Mouse (Mus musculus) T-helper 17 cell (primary cell): ENCODE results near the gene Myl4.

Source experiments
- in situ Hi-C, 2 experiments: fragments of 300-600 bp; cut with MboI, MseI; formaldehyde crosslinking; loops; 1 replicate in 1 of 2; 2 replicates in 1 of 2; pipeline ENCODE4 v1.15.1; 2025; ENCODE audit warnings: high pct_unique_total_duplicates in 2 of 2

Gene Myl4

DNA sequence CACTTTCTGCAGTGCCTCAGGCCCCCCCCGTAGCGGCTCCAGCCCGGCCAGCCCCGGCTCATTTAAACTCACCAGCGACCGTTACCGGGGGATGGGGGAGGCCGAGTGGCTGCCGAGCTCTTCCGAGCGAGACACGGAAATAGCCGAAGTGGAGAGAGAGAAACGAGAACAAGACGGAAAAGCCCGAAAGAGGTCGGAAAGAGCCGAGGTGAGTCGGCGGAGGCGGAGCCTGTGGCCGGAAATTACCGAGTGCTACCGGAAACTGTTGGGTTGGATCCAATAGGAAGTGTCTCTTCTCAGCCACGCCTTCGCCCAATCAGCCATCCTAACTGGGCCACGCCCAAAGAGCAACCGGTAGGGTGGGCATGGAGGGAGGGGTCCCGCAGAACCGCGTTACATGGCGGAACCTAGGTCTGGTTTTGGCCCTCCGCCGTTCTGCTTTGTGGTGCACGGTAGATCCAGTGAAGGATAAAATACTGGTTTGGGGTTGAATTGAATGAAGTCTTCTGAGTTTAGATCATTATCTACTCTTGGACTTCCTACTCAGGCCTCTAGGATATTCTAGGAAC lies at the start of gene Myl4, which contains the start of gene Cdc27:
TSS of gene Myl4 (plus strand) at position 258 of the 569 bp plus-strand sequence.
TSS of gene Cdc27 (minus strand) at position 215 of the 569 bp plus-strand sequence.
- in situ Hi-C loops = no loop called here

DNA sequence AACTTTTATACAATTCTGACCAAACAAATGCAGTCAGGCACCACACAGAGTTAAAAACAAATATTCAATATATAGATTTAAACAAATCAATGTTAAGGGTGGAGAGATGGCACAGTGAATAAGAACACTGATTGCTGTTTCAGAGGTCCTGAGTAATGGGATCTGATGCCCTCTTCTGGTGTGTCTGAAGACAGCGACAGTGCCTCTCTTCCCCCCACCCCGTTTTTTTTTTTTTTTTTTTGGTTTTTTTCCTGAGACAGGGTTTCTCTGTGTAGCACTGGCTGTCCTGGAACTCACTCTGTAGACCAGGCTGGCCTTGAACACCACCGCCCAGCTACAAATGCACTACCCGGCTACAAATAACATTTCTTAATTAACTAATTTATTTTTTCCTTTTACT lies 42.0 kb upstream of the Myl4 start:
- in situ Hi-C loops = loop anchor here in 1 of 2 experiments (25.0 kb wide), 1 partner anchor 1729 kb away; no protein-coding TSS in a partner anchor

DNA sequence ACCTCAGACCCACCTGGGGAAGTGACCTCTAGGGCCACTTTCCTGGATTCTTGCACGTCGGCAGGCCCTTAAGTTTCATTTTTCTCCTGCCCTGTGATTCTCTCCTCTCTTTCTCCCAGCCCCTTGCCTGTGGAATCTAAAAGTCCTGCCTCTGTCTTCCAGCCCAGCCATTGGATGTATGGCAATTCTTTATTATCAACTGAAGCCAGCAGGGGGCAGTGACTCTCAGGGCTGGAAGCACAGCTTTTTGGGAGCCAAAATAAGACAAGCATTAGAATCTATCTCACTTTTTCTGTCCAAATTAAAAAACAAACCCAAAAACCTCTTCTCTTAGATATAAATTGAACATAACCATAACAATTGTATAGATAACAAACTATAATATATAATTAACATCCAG lies 39.9 kb upstream of the Myl4 start:
- in situ Hi-C loops = loop anchor here in 1 of 2 experiments (25.0 kb wide), 1 partner anchor 1727 kb away; no protein-coding TSS in a partner anchor

DNA sequence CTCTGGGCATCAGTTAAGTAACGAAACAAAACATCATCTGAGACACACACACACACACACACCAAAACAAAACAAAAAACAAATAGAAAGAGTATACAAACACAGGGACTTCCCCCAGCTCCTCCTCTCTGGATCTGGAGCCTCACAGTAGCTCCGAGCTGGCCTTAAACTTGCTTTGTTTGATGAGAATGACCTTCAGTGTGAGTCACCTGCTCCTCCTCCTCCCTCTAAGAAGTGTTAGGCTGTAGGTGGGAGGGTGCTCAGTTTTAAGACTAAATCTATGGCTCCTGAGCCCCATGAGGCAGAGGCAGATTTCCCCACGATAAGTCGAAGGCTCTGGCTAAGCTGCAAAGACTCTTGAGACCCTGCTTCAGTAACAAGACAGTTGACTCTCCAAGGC lies 38.0 kb upstream of the Myl4 start:
- in situ Hi-C loops = loop anchor here in 1 of 2 experiments (25.0 kb wide), 1 partner anchor 1725 kb away; no protein-coding TSS in a partner anchor

DNA sequence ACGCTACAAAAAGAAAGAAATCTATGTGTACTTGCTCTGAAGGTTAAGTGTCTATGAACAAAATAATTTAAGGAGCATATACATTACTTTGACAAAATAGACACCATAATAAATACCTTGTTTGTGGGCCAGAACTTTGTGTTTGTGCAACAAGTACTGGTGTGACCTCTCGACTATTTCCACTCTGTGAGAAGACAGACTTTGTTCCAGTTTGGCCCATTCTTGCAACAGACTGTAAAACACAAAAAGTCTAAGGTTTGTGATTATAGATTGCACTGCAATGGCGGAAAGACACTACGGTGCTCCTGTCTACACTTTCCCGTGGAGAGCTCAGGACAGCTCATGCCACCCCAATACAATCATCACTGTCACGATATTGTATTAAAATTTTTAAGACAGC lies 24.5 kb upstream of the Myl4 start:
- in situ Hi-C loops = loop anchor here in 1 of 2 experiments (25.0 kb wide), 1 partner anchor 1736 kb away; the partner anchor contains the start of genes Ftsj3, Psmc5 and Smarcd2

DNA sequence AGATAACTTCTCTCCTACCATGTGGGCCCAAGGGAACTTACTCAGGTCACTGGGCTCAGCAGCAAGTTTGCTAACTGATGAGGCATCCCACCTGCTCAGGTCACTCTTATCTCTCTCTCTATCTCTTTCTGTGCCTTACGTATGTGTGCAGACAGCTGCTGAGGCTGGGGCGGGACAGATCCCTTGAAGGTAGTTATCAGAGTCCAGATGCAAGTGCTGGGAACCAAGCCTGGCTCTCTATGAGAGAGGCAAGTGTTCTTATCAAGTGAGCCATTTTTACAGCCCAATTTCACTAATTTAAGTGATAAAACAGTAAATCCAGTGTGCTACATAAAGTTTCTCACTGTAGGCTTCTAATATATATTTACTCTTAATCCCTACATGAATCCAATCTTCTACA lies 13.6 kb upstream of the Myl4 start:
- in situ Hi-C loops = loop anchor here in 1 of 2 experiments (25.0 kb wide), 1 partner anchor 1725 kb away; the partner anchor contains the start of genes Ftsj3, Psmc5 and Smarcd2

DNA sequence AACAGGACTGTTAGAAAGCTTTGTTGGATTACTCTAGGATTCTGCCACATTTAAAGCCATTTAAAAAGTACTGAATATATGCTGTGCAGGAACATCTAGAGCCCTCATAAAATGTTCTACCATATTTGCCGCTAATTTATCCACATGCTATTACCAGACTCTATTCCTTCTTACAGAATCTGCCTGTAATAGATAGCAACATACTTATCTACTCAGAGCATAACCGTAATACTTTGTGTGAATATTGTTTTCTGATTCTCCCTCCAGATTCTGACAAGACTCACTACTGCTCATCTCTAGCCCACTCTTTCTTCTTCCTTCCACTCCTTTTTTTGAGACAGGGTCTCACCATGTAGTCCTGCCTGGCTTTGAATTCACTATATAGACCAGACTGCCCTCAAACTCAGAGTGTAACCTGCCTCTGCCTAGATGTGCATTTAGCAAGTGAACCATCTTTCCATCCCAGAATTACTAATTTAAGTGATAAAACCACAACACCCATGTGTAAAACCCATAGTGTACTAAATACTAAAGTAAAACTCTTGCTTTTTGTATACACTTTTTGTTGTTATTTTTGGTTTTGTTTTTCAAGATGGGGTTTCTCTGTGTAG lies 12.4 kb upstream of the Myl4 start:
- in situ Hi-C loops = loop anchor here in 1 of 2 experiments (25.0 kb wide), 1 partner anchor 1724 kb away; the partner anchor contains the start of genes Ftsj3, Psmc5 and Smarcd2

DNA sequence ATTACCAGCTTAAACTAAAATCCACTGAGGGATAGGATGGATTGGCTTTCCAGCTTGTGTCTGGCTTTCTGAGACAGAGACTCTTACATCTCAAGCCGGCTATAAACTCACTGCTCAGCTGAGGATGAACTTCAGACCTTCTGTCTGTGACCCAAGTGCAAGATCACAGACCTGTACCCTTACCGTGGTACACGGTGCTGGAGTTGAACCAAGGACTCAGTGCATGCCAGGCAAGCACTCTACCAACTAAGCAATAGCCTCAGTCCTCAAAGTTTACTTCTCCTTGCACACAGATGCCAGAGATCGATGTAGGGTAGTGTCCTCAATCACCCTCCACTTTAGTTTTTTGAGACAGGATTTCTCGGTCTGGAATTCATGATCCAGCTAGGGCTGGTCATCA lies 10.7 kb upstream of the Myl4 start:
- in situ Hi-C loops = loop anchor here in 1 of 2 experiments (25.0 kb wide), 1 partner anchor 1722 kb away; the partner anchor contains the start of genes Ftsj3, Psmc5 and Smarcd2

DNA sequence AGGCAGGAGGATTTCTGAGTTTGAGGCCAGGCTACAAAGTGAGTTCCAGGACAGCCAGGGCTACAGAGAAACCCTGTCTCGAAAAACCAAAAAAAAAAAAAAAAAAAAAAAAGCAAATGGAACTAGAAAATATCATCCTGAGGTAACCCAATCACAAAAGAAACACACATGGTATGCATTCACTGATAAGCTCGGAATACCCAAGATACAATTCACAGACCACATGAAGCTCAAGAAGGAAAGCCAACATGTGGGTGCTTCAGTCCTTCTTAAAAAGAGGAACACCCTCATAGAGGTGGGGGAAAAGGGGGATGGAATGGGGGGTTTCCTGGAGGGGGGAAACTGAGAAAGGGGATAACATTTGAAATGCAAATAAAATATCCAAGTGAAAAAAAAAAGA lies 7.1 kb upstream of the Myl4 start:
- in situ Hi-C loops = loop anchor here in 1 of 2 experiments (25.0 kb wide), 1 partner anchor 1719 kb away; the partner anchor contains the start of genes Ftsj3, Psmc5 and Smarcd2

DNA sequence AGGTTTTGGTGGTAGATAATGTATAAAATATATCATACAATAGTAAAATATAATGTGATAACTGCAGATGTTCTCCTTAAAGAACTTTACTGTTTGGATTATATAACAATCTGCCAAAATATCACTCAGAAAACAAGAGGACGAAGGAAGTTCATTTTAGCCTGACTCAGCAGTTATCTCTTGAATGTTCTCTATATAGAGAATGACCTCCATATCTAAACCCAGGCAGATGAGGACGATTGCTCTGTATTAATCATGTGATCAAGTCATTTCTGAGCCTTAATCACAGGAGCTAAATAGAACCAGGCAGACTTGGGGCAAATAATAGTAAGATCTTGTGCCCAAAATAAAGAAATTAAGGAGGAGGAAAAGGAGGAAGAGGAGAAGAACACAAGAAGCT lies 6.0 kb upstream of the Myl4 start:
- in situ Hi-C loops = loop anchor here in 1 of 2 experiments (25.0 kb wide), 1 partner anchor 1718 kb away; the partner anchor contains the start of genes Ftsj3, Psmc5 and Smarcd2

DNA sequence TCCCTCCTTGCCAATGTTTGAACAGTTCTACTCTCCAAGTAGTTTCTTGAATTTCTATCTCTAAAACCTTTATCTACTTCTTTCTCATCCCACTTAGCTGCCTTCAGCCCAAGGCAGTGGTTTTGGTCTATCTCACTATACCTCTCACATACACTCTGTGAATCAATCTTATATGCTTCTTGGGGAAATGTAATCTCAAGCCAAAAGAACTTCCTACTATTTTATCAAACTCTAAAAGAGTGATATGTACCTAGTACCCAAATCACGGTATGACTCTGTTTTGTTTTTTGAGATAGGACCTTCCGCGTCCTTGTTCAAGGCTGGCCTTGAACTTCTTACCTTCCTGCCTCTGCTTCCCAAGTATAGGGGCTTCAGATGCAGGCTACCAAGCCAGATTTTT lies 3.0 kb upstream of the Myl4 start:
- in situ Hi-C loops = loop anchor here in 1 of 2 experiments (25.0 kb wide), 1 partner anchor 1715 kb away; the partner anchor contains the start of genes Ftsj3, Psmc5 and Smarcd2

DNA sequence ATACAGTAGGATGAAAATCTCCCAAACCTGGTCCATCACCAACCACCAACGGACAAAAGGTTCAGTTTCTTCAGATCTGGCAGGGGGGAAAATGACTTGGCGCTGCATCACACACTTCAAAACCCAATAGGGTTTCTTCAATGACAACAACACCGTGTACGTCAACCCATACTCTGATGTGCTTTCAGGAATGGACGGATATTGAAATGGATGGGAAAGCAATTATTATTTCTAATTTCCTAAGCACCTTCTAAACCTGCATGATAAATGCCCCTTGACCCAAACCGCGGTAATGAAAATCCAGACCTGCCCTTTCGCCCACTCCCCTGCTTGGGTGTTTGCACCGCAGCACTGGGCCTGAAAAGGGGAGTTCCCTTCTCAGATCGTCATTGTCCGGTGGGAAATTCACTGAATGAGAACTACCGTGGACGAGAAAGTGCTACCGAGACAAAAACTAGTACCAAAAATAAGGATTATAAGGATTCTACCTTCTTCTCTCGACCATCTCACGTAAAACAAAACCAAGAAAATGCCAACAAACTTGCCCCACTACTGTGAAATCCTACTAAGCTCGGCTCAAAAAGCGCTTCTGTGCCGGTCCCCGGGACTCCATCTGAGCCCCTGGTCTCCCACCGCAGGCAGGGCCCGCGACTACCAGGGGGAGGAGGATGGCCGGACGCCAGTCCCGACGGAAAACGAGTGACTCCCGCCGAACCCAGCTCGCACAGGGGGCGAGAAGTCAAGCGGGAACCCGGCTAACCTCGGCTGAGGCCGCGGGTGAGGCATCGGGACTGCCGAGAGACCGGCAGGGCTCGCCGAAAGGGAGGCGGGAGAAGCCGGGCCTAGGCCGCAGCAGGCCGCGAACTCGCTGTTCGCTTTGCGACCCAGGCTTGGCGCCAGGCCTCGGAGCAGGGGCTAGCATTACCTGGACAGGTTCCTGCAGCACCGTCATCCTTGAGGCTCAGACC lies 741 bp upstream of the Myl4 start:
- in situ Hi-C loops = loop anchor here in 1 of 2 experiments (25.0 kb wide), 1 partner anchor 1713 kb away; the partner anchor contains the start of genes Ftsj3, Psmc5 and Smarcd2

DNA sequence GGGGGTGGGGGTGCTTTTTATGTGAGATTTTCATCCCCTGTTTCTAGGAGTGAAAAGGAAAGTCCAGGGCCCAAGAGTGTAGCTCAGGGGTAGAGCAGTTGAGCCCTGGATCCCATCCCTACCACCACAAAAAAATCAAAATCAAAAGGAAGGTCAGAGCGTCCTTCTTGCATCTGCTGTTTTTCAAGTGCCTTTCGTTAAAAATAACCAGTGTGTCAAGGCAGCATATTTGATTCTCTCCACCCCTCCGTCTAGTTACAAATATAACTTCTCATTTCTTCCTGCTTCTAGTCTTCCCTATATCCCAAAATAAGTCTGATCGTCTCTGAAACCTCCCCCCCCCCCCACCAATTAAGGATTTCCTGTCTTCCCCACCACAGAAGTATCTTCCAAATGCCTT lies 7.6 kb downstream of the Myl4 start:
- in situ Hi-C loops = no loop called here

DNA sequence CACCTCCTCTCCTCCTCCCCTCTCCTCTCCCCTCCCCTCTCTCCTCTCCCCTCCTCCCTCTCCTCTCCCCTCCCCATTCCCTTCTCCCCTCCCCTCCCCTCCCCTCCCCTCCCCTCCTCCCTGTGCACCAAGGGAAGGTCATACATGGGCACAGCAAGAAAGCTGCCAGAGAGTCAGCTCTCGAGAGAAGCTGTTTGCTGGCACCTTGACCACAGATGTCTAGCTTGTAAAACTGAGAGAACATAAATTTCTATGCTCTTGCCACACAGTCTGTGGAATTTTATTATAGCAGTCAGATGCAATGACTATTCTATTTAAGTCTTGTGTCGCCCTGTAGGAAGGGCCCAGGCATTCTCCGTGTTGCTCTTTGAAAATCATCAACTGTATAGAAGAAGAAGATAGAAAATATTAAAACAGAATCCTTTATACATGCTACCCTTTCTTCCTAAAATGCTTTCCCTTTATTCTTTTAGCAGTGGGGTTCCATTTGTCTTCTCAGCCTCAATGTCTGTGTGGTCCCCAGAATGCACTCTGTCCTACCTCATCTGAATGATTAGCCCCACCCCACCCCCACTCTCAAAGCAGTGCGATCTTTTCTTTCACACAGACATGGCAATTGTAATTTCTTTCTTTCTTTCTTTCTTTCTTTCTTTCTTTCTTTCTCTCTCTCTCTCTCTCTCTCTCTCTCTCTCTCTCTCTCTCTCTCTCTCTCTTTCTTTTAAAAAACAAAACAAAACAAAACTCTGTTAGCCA lies 8.4 kb downstream of the Myl4 start:
- in situ Hi-C loops = no loop called here

DNA sequence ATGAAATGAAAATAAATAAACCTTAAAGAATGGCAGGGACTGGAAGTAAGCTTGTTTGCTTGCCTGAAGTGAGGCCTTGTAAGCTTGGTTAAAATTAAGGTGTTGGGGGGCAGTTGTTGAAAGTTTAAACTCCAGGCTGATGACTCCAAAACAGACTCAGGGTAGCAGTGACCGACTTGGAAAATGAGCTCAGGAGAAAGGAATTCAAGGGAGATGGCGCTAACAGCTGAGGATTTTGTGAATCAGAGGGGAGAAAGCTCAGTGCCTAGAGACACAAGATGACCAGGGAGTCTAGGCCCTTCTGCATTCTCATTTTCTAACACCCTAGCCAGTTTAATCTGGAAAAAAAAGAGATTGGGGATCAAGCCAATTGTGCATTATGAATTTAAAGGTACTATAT lies 10.5 kb downstream of the Myl4 start:
- in situ Hi-C loops = no loop called here

DNA sequence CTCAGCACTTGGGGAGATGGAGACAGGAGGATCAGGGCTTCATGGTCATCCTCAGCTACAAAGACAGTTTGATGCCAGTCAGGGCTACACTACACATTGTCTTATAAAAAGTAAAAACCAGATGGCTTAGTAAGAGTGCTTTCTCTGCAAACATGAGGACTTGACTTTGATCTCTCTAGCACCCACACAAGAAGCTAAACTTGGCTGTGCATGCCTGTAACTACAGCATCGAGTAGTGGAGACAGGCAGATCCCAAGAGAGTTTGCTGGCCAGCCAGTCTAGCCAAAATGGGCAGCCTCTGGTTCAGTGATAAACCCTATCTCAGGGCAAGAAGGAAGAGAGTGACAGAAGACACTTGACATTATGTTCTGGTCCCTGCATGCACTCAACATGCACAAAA lies 13.0 kb downstream of the Myl4 start:
- in situ Hi-C loops = no loop called here

DNA sequence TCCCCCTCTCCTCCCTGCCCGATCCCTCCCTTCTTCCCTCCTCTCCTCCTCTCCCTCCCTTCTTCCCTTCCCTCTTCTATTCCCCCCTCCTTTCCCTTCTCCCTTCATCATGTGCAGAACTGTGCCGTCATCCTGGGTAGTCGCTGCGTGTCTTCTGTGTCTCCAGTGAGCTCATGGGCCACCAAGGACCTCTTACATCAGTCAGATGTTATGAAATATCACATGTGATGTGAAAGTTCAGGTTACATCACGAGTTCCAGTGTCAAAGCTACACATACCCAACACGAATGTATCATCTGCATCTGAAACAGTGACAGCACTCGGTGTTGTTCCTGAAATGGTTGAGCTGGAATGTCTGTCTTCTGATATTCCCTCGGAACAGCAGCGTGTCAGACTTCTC lies 14.7 kb downstream of the Myl4 start:
- in situ Hi-C loops = no loop called here

DNA sequence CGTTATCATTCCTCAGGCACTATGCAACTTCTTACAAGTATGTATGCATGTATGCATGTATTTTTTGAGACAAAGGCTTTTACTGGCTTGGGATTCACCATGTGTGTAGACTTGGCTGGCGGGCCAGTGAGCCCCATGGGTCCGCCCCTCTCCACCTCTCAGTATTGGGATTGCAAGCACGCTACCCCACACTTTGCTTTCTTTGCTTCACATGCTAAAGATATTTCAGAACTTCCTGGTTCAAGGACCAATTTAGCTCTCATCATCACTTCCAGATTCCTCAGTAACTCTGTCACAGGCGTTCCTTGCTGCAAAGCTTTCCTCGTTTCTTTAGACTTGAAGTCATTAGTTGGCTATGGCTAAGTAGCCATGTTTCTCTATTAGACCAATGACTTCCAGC lies 15.6 kb downstream of the Myl4 start:
- in situ Hi-C loops = no loop called here

DNA sequence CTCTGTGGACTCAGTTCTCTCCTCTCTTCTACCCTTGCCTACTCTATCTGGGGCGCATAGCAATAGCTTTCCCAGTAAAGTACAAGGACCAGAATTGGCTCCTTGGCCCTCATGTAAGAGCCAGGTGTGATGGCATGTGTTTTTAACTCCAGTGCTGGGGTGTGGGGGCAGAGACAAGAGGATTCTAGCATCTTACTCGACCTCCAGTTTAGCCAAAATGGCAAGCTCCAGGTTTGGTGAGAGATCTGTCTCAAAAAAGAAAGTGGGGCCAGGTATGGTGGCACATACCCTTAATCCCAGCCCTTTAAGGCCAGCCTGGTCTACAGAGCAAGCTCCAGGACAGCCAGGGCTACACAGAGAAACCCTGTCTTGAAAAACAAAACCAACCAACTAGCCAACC lies 16.3 kb downstream of the Myl4 start:
- in situ Hi-C loops = no loop called here

DNA sequence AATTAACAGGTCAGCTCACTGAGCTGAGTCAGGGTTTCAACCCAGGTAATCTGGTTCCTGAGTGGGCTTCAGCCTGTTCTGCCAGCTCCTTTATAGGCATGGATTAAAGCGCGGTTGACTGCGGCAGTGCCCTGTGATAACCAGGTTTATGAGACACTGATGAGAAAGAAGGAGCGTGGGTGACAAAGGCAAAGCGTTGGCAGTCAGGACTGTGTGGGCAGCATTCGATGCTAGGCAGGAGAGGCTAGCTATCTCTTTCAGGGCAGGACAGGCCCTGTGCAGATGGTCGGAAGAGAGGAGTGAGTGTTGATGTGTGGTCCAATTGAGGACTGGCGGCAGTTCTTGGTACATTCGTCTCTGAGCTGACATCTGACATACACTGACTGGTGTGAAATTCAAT lies 17.3 kb downstream of the Myl4 start:
- in situ Hi-C loops = no loop called here

DNA sequence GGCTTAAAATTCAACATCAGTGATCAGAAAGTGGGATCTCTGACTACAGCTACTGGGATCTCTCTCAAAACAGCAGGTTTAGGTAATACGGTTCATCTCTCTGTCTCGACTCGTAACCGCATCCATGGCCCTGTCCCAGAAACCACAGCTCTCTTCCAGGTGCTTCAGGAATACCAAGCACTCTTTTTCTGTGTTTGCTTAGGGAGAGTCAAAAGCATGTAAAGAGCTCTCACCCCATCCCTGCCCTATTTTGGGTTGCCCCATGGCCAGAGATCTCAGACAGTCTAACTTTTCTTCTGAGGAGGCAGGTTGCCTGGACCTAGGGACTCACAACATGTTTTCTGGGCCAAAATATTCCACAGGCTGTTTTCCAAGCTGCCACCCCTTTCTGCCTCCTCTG lies 17.9 kb downstream of the Myl4 start:
- in situ Hi-C loops = no loop called here
